Mouse (Mus musculus) liver, embryonic 12.5 days (tissue): ENCODE measurements around the gene Olfm2. TPM values are rescaled to one million over a fixed set of nuclear protein-coding genes. Genes with fewer than 3 reads are reported as not detected.

Experiments
- ATAC-seq: fragments of 200-750 bp; cut with Nextera tagmentation; 2 replicates; pipeline ENCODE4 v1.8.0; 2017; ENCODE audit warnings: moderate number of reproducible peaks, mild to moderate bottlenecking, moderate library complexity
- H3K27ac ChIP-seq: fragments of 300-500 bp; sonication (generic); 2 replicates; pipeline ENCODE4 v1.5.1; 2016; ENCODE audit warnings: mild to moderate bottlenecking
- H3K27me3 ChIP-seq: fragments of 300-500 bp; sonication (generic); replicated peaks from 2 replicates; pipeline ENCODE4 v1.6.1; 2016; ENCODE audit warnings: mild to moderate bottlenecking, moderate library complexity
- H3K36me3 ChIP-seq: fragments of 300-500 bp; sonication (generic); 2 replicates; pipeline ENCODE4 v1.6.1; 2016; ENCODE audit warnings: mild to moderate bottlenecking, moderate library complexity
- H3K4me1 ChIP-seq: fragments of 300-500 bp; sonication (generic); 2 replicates; pipeline ENCODE4 v1.6.1; 2016
- H3K4me2 ChIP-seq: fragments of 300-500 bp; sonication (generic); 2 replicates; pipeline ENCODE4 v1.6.1; 2016; ENCODE audit warnings: mild to moderate bottlenecking, moderate library complexity
- H3K4me3 ChIP-seq: fragments of 300-500 bp; sonication (generic); 2 replicates; pipeline ENCODE4 v1.5.1; 2016; ENCODE audit warnings: mild to moderate bottlenecking, moderate library complexity
- H3K9ac ChIP-seq: fragments of 300-500 bp; sonication (generic); 2 replicates; pipeline ENCODE4 v1.6.1; 2016; ENCODE audit warnings: mild to moderate bottlenecking, moderate library complexity
- H3K9me3 ChIP-seq: fragments of 300-500 bp; sonication (generic); replicated peaks from 2 replicates; pipeline ENCODE4 v1.6.1; 2016; ENCODE audit warnings: mild to moderate bottlenecking, moderate library complexity
- WGBS: fragments of 180-500 bp; shearing (Covaris S2); methylation state at CpG from one replicate; pipeline ENCODE4 v1.1.7; 2016; ENCODE audit not compliant: insufficient replicate concordance; 5-methylcytosine and 5-hydroxymethylcytosine counted together
- polyA plus RNA-seq: library from polyadenylated mRNA; unstranded; fragments of >200 nt; fragmentation: Nextera tagmentation; extraction: Ambion mirVana; gene quantifications from 2 replicates; pipeline ENCODE4 v1.2.1, GENCODE M21; 2016

Gene Olfm2
- polyA plus RNA-seq, 1 experiment from 2014 or later: 0.32 TPM

DNA sequence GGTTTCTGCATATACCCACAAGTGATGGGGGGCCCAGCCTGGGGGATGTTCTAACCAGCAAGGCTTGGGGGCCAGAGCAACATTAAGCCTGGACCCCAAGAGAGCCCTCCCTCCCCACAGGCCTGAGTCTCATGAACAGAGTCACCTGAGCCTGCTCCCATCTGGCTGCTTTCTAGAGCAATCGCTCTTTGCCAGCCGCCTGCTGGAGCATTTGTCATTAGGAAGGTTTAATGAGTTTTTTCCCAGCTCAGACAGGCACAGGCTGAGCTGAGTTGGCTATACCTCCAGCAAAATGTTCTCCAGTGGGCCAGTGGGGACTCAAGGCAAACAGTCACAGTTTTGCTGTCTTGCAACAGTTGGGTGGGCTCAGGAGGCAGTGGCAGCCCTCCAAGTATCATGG lies 81.8 kb downstream of the Olfm2 start:
- ATAC-seq: no peak
- no peak overlapping the region for H3K9ac ChIP-seq
- H3K27me3 ChIP-seq: no peaks in the 10 kb centered on the region
- no peaks in the 10 kb centered on the region for H3K9me3 ChIP-seq
- peaks cover 62% of the 10 kb centered on the region for H3K36me3 ChIP-seq
- H3K27ac ChIP-seq: no peak overlapping the region
- H3K4me3 ChIP-seq: no peak overlapping the region
- H3K4me2 ChIP-seq: no peak overlapping the region
- WGBS: 89% methylated on average over 2 of the region's 2 CpGs
- H3K4me1 ChIP-seq: peaks cover 20% of the 10 kb centered on the region

DNA sequence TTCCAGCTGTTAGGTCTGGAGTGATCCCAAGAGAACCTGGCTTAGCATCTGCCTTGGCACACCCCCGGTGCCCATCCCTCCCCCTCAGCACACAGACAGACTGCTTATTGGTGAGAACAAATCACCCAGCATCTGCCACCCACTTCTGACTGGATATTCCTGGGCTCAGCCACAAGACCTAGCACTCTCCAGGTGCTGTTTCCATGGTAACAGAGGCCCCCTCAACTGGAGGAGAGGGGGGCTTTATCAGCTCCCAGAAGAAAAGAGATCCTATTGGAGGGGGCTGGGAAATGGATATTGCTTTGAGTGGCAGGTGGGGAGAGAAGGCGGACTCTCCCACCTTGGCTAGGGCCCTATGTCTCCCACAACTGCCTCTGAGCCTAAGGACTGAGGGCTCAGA lies 82.2 kb downstream of the Olfm2 start:
- H3K9ac ChIP-seq: no peak overlapping the region
- WGBS: 81% methylated on average over 2 of the region's 2 CpGs
- ATAC-seq: no peak

DNA sequence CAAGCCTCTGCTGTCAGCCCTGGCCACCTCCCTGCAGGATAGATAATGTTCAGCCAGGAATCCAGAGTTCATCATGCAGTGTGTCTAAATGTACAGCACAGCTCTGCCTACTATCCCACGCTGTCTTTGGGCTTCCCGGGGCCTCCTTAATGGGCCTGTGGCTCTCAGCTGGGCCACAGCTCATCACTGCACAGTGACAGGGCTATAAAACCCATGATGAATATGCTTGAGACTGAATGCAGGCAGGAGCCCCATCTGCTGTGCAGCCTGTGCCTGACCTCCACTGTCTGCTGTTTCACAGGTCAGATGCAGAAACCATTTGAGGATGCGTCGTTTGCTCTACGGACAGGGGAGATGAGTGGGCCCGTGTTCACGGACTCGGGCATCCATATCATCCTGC lies 83.3 kb downstream of the Olfm2 start:
- WGBS: 86% methylated on average over 8 of the region's 8 CpGs
- no peaks in the 10 kb centered on the region for H3K27me3 ChIP-seq
- peaks cover 20% of the 10 kb centered on the region for H3K4me1 ChIP-seq
- no peak for ATAC-seq
- H3K4me2 ChIP-seq: no peak overlapping the region
- H3K4me3 ChIP-seq: no peak overlapping the region
- no peaks in the 10 kb centered on the region for H3K9me3 ChIP-seq
- no peak overlapping the region for H3K27ac ChIP-seq
- H3K36me3 ChIP-seq: peaks cover 77% of the 10 kb centered on the region
- no peak overlapping the region for H3K9ac ChIP-seq

More for the DNA sequence above, 82.2 kb downstream of the Olfm2 start:
- Histone ChIP-seq H3K4me1 (peaks cover 20% of the 10 kb centered on the region), H3K36me3 (peaks cover 66% of the 10 kb centered on the region), H3K4me3 (no peak overlapping the region), H3K27ac (no peak overlapping the region), H3K27me3 (no peaks in the 10 kb centered on the region), H3K9me3 (no peaks in the 10 kb centered on the region), H3K4me2 (no peak overlapping the region)

DNA sequence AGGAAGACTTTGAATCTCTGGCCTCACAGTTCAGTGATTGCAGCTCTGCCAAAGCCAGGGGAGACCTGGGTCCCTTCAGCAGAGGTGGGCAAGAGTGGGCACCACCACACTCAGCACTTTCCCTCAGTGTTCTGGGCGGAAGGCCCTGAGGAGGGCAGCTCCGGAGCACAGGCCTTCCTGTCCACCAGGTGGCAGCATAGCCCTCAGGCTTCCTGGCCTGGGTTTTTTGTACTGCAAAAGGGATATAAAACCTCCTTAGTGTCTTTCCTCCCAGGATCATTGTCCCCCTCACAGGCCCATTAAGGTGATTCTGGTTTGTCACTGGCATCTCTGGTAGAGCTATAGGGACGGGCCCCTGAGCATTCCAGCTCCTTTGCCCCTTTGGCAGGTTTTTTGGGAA lies 83.8 kb downstream of the Olfm2 start:
- H3K9me3 ChIP-seq: no peaks in the 10 kb centered on the region
- no peak overlapping the region for H3K4me3 ChIP-seq
- 68% methylated on average over 3 of the region's 3 CpGs for WGBS
- no peak overlapping the region for H3K27ac ChIP-seq
- H3K36me3 ChIP-seq: peaks cover 82% of the 10 kb centered on the region
- ATAC-seq: 0 out of 2 replicates have a peak, but pooled peaks have one; percentile 23
- H3K4me2 ChIP-seq: no peak overlapping the region
- no peaks in the 10 kb centered on the region for H3K27me3 ChIP-seq
- H3K9ac ChIP-seq: no peak overlapping the region
- peaks cover 20% of the 10 kb centered on the region for H3K4me1 ChIP-seq

DNA sequence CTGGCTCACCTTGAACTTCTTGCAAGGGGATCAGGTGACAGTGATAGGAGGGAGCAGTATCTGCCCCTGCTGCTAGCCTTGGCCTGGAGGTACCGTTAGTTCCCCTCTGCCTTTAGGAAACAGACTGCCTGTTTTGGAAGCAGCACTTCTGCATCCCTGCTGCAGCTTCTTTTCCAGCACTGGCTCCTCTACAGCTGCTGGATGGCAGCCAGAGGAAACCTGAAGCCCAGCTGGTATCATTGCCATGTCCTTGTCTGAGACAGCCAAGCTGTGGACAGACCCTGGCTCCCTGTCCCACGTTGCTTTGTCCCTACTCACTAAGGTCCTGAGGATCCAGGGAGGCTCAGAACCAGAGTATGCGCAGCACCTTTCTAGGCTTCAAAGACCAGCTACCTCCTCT lies 88.6 kb downstream of the Olfm2 start:
- Histone ChIP-seq H3K27ac (no peak overlapping the region), H3K27me3 (no peaks in the 10 kb centered on the region), H3K36me3 (peaks cover 91% of the 10 kb centered on the region), H3K4me1 (peaks cover 28% of the 10 kb centered on the region), H3K4me3 (no peak overlapping the region), H3K4me2 (no peak overlapping the region), H3K9ac (no peak overlapping the region), H3K9me3 (no peaks in the 10 kb centered on the region)
- WGBS: 80% methylated on average over 3 of the region's 3 CpGs
- no peak for ATAC-seq

DNA sequence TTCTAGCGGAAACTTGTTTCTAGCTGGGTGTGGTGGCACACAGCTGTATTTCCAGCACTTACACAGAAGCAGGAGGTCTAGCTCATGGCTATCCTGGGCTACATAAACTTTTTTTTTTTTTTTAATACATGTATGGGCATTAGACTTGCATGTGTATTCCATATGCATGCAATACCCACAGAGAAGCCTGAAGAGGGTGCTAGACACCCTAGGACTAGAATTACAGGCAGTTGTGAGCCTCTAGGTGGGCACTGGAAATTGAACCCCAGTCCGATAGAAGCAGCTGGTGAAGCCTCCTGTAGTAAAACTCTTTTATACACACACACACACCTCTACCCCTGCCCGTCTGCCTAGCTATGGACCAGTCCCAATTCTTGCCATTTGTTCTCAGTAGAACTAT lies 92.3 kb downstream of the Olfm2 start:
- H3K27me3 ChIP-seq: no peaks in the 10 kb centered on the region
- no peak for ATAC-seq
- no peak overlapping the region for H3K27ac ChIP-seq
- H3K4me1 ChIP-seq: peaks cover 56% of the 10 kb centered on the region
- 90% methylated on average over 3 of the region's 3 CpGs for WGBS
- H3K4me2 ChIP-seq: peak overlapping the region; percentile 88
- H3K36me3 ChIP-seq: peaks cover 54% of the 10 kb centered on the region
- peak overlapping the region; percentile 89 for H3K9ac ChIP-seq
- H3K4me3 ChIP-seq: peak overlapping the region; percentile 88; the same call in 1 of the 2 replicates
- H3K9me3 ChIP-seq: no peaks in the 10 kb centered on the region

DNA sequence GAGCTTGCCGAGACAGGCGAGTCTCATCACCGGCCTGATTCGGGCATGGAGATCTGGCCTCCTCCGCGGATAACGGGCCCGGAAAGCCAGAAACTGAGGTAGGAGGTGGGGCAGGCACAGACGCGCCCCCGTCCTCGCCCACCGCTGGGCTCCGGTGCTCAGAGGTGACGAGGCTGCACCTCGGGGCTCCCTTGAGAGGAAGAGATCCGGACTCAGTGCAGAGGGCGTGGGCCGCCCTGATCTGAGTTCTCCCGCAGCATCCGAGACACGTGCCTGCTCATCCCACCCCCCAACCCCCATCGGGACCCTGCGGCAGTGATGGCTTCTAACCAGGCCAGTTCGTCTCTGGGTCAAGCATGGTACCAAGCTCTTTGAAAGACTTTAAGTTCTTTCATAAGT lies 93.9 kb downstream of the Olfm2 start:
- WGBS: 0% methylated on average over 25 of the region's 25 CpGs
- peak overlapping the region; percentile 64; the same call in 1 of the 2 replicates for H3K27ac ChIP-seq
- no peaks in the 10 kb centered on the region for H3K9me3 ChIP-seq
- H3K36me3 ChIP-seq: peaks cover 51% of the 10 kb centered on the region
- H3K4me3 ChIP-seq: peak overlapping the region; percentile 88
- peak overlapping the region; percentile 89 for H3K9ac ChIP-seq
- peak overlapping the region; percentile 88 for H3K4me2 ChIP-seq
- peak; percentile 11 for ATAC-seq
- no peaks in the 10 kb centered on the region for H3K27me3 ChIP-seq
- peaks cover 65% of the 10 kb centered on the region for H3K4me1 ChIP-seq

DNA sequence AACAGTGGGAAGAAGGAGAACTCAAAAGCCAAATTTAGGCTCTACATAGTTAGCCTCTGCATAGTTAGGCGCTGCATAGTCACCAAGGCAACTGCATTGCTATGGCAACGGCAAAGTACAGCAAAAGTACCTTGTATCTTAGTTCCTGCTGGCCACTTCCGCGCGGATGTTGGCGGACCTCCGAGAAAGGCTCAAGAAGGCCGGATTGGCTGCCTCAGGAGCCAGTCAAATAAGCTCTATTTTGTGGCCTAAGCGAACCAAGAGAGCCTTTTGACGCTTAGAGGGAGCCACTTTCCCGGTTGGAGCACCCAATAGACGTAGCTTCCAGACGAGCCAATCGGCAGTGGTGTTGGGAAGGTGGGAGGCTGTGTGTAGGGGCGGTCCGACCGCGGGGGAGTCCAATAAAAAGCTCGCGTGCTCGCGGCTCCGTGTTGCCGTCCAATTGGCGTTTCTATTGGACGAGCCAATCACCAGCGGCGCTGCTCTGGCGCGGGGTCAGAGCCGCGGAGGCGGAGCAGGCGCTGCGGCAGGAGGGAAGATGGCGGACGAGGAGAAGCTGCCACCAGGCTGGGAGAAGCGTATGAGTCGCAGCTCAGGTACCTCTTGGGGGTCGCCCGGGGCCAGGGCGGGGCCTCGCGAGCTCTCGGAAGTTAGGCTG lies 94.4 kb downstream of the Olfm2 start, which contains the start of gene Pin1:
Pin1 (plus strand) TSS at position 494 of the 658 bp plus-strand sequence.
- Histone ChIP-seq H3K4me3 (peak within 1 kb of the TSS; percentile 88), H3K36me3 (peaks cover 51% of the 10 kb centered on the region), H3K9ac (peak within 1 kb of the TSS; percentile 89), H3K4me1 (peaks cover 66% of the 10 kb centered on the region), H3K4me2 (peak within 1 kb of the TSS; percentile 88), H3K27ac (peak within 1 kb of the TSS; percentile 64), H3K27me3 (no peaks in the 10 kb centered on the region), H3K9me3 (no peaks in the 10 kb centered on the region)
- WGBS: under 1% methylated on average over 45 of the region's 45 CpGs
- peak; percentile 98 for ATAC-seq

DNA sequence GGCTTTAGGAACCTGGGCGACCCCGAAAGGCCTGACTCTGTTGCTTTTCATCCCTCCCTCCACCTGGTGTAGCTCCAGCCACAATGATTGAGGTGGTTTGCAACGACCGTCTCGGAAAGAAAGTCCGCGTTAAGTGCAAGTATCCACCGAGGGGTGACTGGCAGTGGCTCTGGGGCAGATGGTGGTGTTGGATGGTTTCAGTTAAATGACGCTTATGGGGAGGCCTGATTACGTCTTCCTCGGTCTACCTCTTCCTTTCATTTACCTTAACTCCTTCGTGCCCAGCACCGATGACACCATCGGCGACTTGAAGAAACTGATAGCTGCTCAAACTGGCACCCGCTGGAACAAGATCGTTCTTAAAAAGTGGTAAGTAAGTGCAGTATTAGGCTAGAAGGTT lies 101.0 kb downstream of the Olfm2 start:
- WGBS: 2% methylated on average over 17 of the region's 17 CpGs
- peak overlapping the region; percentile 87 for H3K9ac ChIP-seq
- H3K9me3 ChIP-seq: no peaks in the 10 kb centered on the region
- H3K4me1 ChIP-seq: peaks cover 72% of the 10 kb centered on the region
- H3K4me2 ChIP-seq: peak overlapping the region; percentile 99
- H3K4me3 ChIP-seq: peak overlapping the region; percentile 93
- no peaks in the 10 kb centered on the region for H3K27me3 ChIP-seq
- peaks cover 25% of the 10 kb centered on the region for H3K36me3 ChIP-seq
- peak overlapping the region; percentile 86 for H3K27ac ChIP-seq
- no peak for ATAC-seq

DNA sequence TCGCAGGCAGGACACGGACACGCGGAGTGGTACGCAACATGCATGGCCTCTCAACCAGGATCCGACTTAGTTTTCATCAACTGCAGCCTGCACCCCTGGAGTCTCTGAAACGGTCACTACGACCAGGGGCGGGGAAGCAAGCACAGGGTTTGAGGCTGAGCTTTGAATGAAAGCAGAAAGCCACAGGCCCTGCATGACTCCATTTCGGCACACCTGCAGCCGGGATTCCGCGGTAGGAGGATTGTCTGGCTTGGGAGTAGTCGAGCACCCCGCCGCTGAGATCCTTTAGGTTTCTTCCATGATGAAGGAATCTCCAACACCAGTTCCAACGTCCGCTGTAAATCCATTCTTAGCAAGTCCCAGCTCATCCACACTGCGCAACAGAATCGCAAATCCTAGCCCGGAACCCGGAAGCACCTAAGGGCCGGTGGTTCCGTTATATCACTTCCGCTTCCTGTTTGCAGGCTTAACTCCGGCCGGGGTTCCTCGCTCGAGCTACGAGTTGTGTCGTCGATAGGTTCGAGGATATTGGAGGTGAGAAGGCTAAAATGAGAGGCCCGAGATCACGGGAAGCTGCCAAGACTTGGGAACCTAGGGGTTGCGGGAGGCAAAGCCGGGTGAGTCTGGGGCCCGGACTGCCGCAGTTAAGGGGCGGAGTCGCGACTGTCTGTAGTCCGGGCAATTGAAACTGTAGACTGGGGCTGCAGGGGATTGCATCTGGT lies 101.6 kb downstream of the Olfm2 start, which contains the start of gene Fbxl12:
Fbxl12 (minus strand) TSS at position 408 of the 722 bp plus-strand sequence.
- Histone ChIP-seq H3K4me3 (peak within 1 kb of the TSS; percentile 93), H3K27ac (peak within 1 kb of the TSS; percentile 86), H3K9ac (peak within 1 kb of the TSS; percentile 87), H3K27me3 (no peaks in the 10 kb centered on the region), H3K4me1 (peaks cover 66% of the 10 kb centered on the region), H3K4me2 (peak within 1 kb of the TSS; percentile 99), H3K36me3 (peaks cover 25% of the 10 kb centered on the region), H3K9me3 (no peaks in the 10 kb centered on the region)
- 1% methylated on average over 43 of the region's 43 CpGs for WGBS
- peak; percentile 62 for ATAC-seq

DNA sequence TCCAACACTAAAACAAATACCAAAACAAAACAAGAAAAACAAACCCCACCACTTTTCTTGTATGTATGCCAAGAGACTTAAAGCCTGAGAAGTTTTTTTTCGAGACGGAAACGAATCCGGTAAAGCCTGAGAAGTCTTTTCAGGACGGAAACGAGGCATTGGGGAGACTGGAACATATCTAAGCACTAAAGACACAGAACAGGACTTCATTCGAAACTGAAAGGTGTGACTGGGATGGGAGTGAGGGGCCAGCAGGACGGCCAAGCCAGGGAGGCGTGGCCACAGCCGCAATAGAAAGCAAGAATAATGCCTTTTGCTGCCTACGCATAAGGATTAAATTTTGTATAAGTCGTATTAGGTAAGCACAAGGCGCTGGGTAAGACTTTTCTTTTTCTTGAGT lies 102.4 kb downstream of the Olfm2 start:
- H3K4me2 ChIP-seq: peak overlapping the region; percentile 99
- H3K9ac ChIP-seq: peak overlapping the region; percentile 87
- H3K27me3 ChIP-seq: no peaks in the 10 kb centered on the region
- peaks cover 58% of the 10 kb centered on the region for H3K4me1 ChIP-seq
- no peaks in the 10 kb centered on the region for H3K9me3 ChIP-seq
- peak overlapping the region; percentile 86 for H3K27ac ChIP-seq
- H3K36me3 ChIP-seq: peaks cover 33% of the 10 kb centered on the region
- WGBS: 6% methylated on average over 13 of the region's 13 CpGs
- peak overlapping the region; percentile 93 for H3K4me3 ChIP-seq
- no peak for ATAC-seq

DNA sequence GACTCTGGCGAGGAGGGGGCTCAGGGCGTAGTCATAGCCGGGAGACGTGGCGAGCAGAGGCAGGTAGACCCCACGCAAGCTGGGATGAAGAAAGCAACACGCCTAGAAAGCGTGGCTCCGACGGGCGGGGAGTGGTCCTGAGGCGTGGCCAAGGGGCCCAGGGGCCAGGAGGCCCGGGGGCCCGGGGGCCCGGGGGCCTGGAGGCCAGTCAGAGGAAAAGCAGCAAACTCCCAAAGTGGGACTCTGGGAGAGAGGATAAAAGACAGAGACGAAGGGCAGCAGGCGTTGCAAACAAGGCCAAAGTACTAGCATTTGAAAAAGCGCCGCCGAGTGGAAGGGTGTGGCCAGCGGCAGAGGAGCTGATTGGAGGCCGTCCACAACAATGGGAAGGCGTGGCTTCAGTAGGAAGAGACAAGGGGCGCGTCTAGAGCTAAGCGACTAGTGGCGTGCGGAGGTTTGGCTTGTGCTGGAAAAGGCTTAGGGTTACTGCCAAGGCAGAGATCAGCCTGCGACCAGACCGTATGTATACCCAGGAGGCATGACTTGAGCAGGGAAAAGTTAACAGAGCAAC lies 103.2 kb downstream of the Olfm2 start:
- Histone ChIP-seq H3K27ac (peak overlapping the region; percentile 86), H3K27me3 (no peaks in the 10 kb centered on the region), H3K4me1 (peaks cover 54% of the 10 kb centered on the region), H3K4me2 (peak overlapping the region; percentile 99), H3K9ac (peak overlapping the region; percentile 87), H3K36me3 (peaks cover 35% of the 10 kb centered on the region), H3K4me3 (peak overlapping the region; percentile 93), H3K9me3 (no peaks in the 10 kb centered on the region)
- 2% methylated on average over 30 of the region's 30 CpGs for WGBS
- ATAC-seq: peak; percentile 78
